Comparison of ENCODE assay signal across 23 mouse cellular contexts in the genomic region with DNA sequence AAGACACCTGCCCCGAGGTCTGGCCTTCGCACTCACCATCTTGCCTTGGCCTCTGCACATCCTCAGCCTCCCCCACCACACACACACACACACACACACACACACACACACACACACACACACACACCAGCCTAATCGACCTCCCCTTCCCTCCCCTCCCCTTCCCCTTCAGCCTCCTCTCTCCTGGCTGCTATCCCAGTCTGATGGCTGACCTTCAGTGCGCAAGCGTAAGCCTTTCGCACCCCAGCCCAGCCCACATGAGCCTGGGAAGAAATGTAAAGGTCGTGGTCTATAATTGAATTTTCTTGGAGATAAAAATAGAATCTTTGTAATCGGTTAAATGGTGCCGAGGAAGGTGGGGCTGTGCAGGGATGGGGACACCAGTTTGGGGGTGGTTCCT. TPM values are rescaled to one million over a fixed set of nuclear protein-coding genes. Genes with fewer than 3 reads are reported as not detected.
DNase-seq lines count a peak whose midpoint lies in the region; ATAC-seq and TF ChIP-seq lines count a peak whose summit lies in the region.
"Had no signal": no experiment of that assay in that cellular context is flagged by ENCODE, and none has a peak within 500 bp of the region (broad histone marks: within the 10 kb centered on the region; RNA-seq: fewer than 3 reads in every experiment).

No protein-coding gene starts in this region.

- H3K4me1 ChIP-seq in forebrain, embryonic 12.5 days, result peaks cover 28% of the 10 kb centered on the region
- H3K4me1 ChIP-seq in forebrain, embryonic 11.5 days (replicated peaks; ENCODE audit: control insufficient read depth, insufficient read depth, low read length), result peaks cover 16% of the 10 kb centered on the region
- H3K4me1 ChIP-seq in lung, embryonic 16.5 days (replicated peaks; ENCODE audit: control insufficient read depth, insufficient read depth, low read length), result peaks cover 8% of the 10 kb centered on the region; the same call in 1 of the 2 replicates
- 0 out of 2 replicates have a peak, but pooled peaks cover 3% of the 10 kb centered on the region for H3K4me1 ChIP-seq in stomach, embryonic 16.5 days (ENCODE audit: control insufficient read depth, insufficient read depth, low read length)
- H3K4me1 ChIP-seq in stomach, postnatal 0 days (replicated peaks; ENCODE audit: control insufficient read depth, insufficient read depth), result no peaks in the 10 kb centered on the region
- H3K4me1 ChIP-seq in olfactory bulb, adult 2 months (ENCODE audit: control insufficient read depth, insufficient read depth, low read length), result peaks cover 35% of the 10 kb centered on the region
- no peaks in the 10 kb centered on the region for H3K4me1 ChIP-seq in heart, embryonic 12.5 days (replicated peaks)

- no peak overlapping the region for H3K9ac ChIP-seq in forebrain, embryonic 12.5 days
- no peak overlapping the region for H3K9ac ChIP-seq in forebrain, embryonic 11.5 days (ENCODE audit: low read length)
- no peak overlapping the region for H3K9ac ChIP-seq in lung, embryonic 16.5 days (ENCODE audit: low read length)
- no peak overlapping the region for H3K9ac ChIP-seq in stomach, embryonic 16.5 days (ENCODE audit: low read length)
- no peak overlapping the region for H3K9ac ChIP-seq in stomach, postnatal 0 days (ENCODE audit: low read length)
- no peak overlapping the region for H3K9ac ChIP-seq in heart, embryonic 12.5 days
- H3K9ac ChIP-seq: embryonic facial prominence, embryonic 13.5 days; liver, postnatal 0 days had no signal

- no peaks in the 10 kb centered on the region for H3K36me3 ChIP-seq in forebrain, embryonic 12.5 days (replicated peaks)
- no peaks in the 10 kb centered on the region for H3K36me3 ChIP-seq in forebrain, embryonic 11.5 days (ENCODE audit: control insufficient read depth, insufficient read depth, low read length)
- no peaks in the 10 kb centered on the region for H3K36me3 ChIP-seq in lung, embryonic 16.5 days (ENCODE audit: control insufficient read depth, insufficient read depth, low read length)
- H3K36me3 ChIP-seq in stomach, embryonic 16.5 days (ENCODE audit: control insufficient read depth, insufficient read depth, low read length), result no peaks in the 10 kb centered on the region
- H3K36me3 ChIP-seq in stomach, postnatal 0 days (ENCODE audit: control insufficient read depth, insufficient read depth, low read length), result no peaks in the 10 kb centered on the region
- H3K36me3 ChIP-seq in heart, embryonic 12.5 days, result no peaks in the 10 kb centered on the region
- H3K36me3 ChIP-seq: embryonic facial prominence, embryonic 13.5 days had no signal

- 76% methylated on average over 9 of the region's 9 CpGs for WGBS in forebrain, embryonic 12.5 days
- WGBS in forebrain, embryonic 11.5 days, result 82% methylated on average over 9 of the region's 9 CpGs
- WGBS in lung, embryonic 16.5 days, result 44% methylated on average over 9 of the region's 9 CpGs
- WGBS in stomach, embryonic 16.5 days, result 52% methylated on average over 9 of the region's 9 CpGs
- WGBS in stomach, postnatal 0 days, result 57% methylated on average over 9 of the region's 9 CpGs
- 24% methylated on average over 9 of the region's 9 CpGs for WGBS in olfactory bulb, adult 2 months
- WGBS in heart, embryonic 12.5 days, result 67% methylated on average over 9 of the region's 9 CpGs

- no peak for DNase-seq in forebrain, embryonic 11.5 days (ENCODE audit: low spot score)
- DNase-seq in lung, adult 18-20 months, result no peak
- no peak for DNase-seq in stomach, postnatal 0 days (ENCODE audit: low spot score)
- DNase-seq: cerebellum, adult 2 months; gastrocnemius, adult 2 months; kidney, adult 8-10 months; kidney, postnatal 36 days; liver; liver, postnatal 0 days; right cerebral cortex, adult 18-20 months; thymus, adult 18-20 months had no signal

- H3K27me3 ChIP-seq in forebrain, embryonic 12.5 days, result 0 out of 2 replicates have a peak, but pooled peaks cover 3% of the 10 kb centered on the region
- no peaks in the 10 kb centered on the region for H3K27me3 ChIP-seq in forebrain, embryonic 11.5 days (ENCODE audit: control insufficient read depth, insufficient read depth, low read length)
- H3K27me3 ChIP-seq in lung, embryonic 16.5 days (ENCODE audit: control insufficient read depth, insufficient read depth, low read depth, low read length), result no peaks in the 10 kb centered on the region; the same call in 1 of the 2 replicates
- H3K27me3 ChIP-seq in stomach, embryonic 16.5 days (ENCODE audit: control insufficient read depth, insufficient read depth, low read length), result no peaks in the 10 kb centered on the region
- H3K27me3 ChIP-seq in stomach, postnatal 0 days (ENCODE audit: control insufficient read depth, insufficient read depth, low read length), result no peaks in the 10 kb centered on the region
- H3K27me3 ChIP-seq in heart, embryonic 12.5 days (replicated peaks), result peaks cover 24% of the 10 kb centered on the region
- H3K27me3 ChIP-seq: embryonic facial prominence, embryonic 13.5 days; Patski had no signal

- H3K4me2 ChIP-seq in forebrain, embryonic 12.5 days, result no peak overlapping the region
- H3K4me2 ChIP-seq in forebrain, embryonic 11.5 days (ENCODE audit: low read depth, low read length, severe bottlenecking), result no peak overlapping the region
- no peak overlapping the region for H3K4me2 ChIP-seq in lung, embryonic 16.5 days (ENCODE audit: low read depth, low read length)
- no peak overlapping the region for H3K4me2 ChIP-seq in stomach, embryonic 16.5 days (ENCODE audit: low read depth, low read length)
- no peak overlapping the region for H3K4me2 ChIP-seq in stomach, postnatal 0 days (replicated peaks; ENCODE audit: low read depth)
- H3K4me2 ChIP-seq in heart, embryonic 12.5 days, result no peak overlapping the region
- H3K4me2 ChIP-seq: embryonic facial prominence, embryonic 13.5 days had no signal

- no peak for TF ChIP-seq POLR2A in olfactory bulb, adult 2 months (IDR thresholded peaks at IDR 0.05; ENCODE audit: insufficient read depth, low read depth, low read length)

- H3K27ac ChIP-seq in forebrain, embryonic 12.5 days, result peak overlapping the region; percentile 19; the same call in 1 of the 2 replicates
- H3K27ac ChIP-seq in forebrain, embryonic 11.5 days (ENCODE audit: low read depth, low read length), result no peak overlapping the region
- H3K27ac ChIP-seq in lung, embryonic 16.5 days (ENCODE audit: low read length), result no peak overlapping the region
- H3K27ac ChIP-seq in stomach, embryonic 16.5 days (ENCODE audit: low read length), result no peak overlapping the region
- H3K27ac ChIP-seq in stomach, postnatal 0 days (replicated peaks), result no peak overlapping the region
- H3K27ac ChIP-seq in olfactory bulb, adult 2 months (ENCODE audit: insufficient read depth, low read depth, low read length), result peak overlapping the region; percentile 46; the same call in 1 of the 2 replicates
- no peak overlapping the region for H3K27ac ChIP-seq in heart, embryonic 12.5 days (ENCODE audit: poor library complexity, severe bottlenecking)
- H3K27ac ChIP-seq: gastrocnemius, adult 2 months had no signal

- ATAC-seq in forebrain, embryonic 12.5 days (ENCODE audit: low FRiP score), result no peak
- ATAC-seq in forebrain, embryonic 11.5 days (replicated peaks; ENCODE audit: low FRiP score), result no peak
- ATAC-seq in lung, embryonic 16.5 days (ENCODE audit: low read depth), result peak; percentile 36; the same call in 1 of the 2 replicates
- ATAC-seq in stomach, embryonic 16.5 days (ENCODE audit: insufficient read depth, low FRiP score), result peak; percentile 46; the same call in 1 of the 2 replicates
- ATAC-seq in stomach, postnatal 0 days (ENCODE audit: low FRiP score, low TSS enrichment), result no peak
- no peak for ATAC-seq in heart, embryonic 12.5 days (ENCODE audit: insufficient number of reproducible peaks, low FRiP score)
- ATAC-seq: activated CD4-positive, CD25-positive, alpha-beta regulatory T cell, adult 4 months; liver, postnatal 0 days; Patski had no signal

- no peak overlapping the region for H3K4me3 ChIP-seq in forebrain, embryonic 12.5 days (replicated peaks)
- H3K4me3 ChIP-seq in forebrain, embryonic 11.5 days (ENCODE audit: low read depth, low read length), result no peak overlapping the region
- no peak overlapping the region for H3K4me3 ChIP-seq in lung, embryonic 16.5 days (ENCODE audit: low read length)
- no peak overlapping the region for H3K4me3 ChIP-seq in stomach, embryonic 16.5 days (replicated peaks; ENCODE audit: low read length)
- H3K4me3 ChIP-seq in stomach, postnatal 0 days (ENCODE audit: low read depth, low read length), result no peak overlapping the region
- no peak overlapping the region for H3K4me3 ChIP-seq in olfactory bulb, adult 2 months (ENCODE audit: insufficient read depth, low read depth, low read length)
- no peak overlapping the region for H3K4me3 ChIP-seq in heart, embryonic 12.5 days
- H3K4me3 ChIP-seq: embryonic facial prominence, embryonic 13.5 days; gastrocnemius, adult 2 months; megakaryocyte, embryonic 14.5 days had no signal

- no peak for TF ChIP-seq CTCF in stomach, postnatal 0 days (IDR thresholded peaks at IDR 0.05; ENCODE audit: low read depth)
- no peak for TF ChIP-seq CTCF in olfactory bulb, adult 2 months (IDR thresholded peaks at IDR 0.05; ENCODE audit: insufficient read depth, low read depth, low read length)

- H3K9me3 ChIP-seq in forebrain, embryonic 12.5 days, result no peaks in the 10 kb centered on the region
- no peaks in the 10 kb centered on the region for H3K9me3 ChIP-seq in forebrain, embryonic 11.5 days (ENCODE audit: control insufficient read depth, low read length)
- H3K9me3 ChIP-seq in lung, embryonic 16.5 days (ENCODE audit: control insufficient read depth, low read length), result no peaks in the 10 kb centered on the region
- H3K9me3 ChIP-seq in stomach, embryonic 16.5 days (replicated peaks; ENCODE audit: control insufficient read depth, low read length), result no peaks in the 10 kb centered on the region
- no peaks in the 10 kb centered on the region for H3K9me3 ChIP-seq in stomach, postnatal 0 days (ENCODE audit: control insufficient read depth, low read length)
- peaks cover 8% of the 10 kb centered on the region for H3K9me3 ChIP-seq in heart, embryonic 12.5 days (replicated peaks)
- H3K9me3 ChIP-seq: embryonic facial prominence, embryonic 13.5 days had no signal

- TF ChIP-seq EP300 in stomach, postnatal 0 days (optimal IDR thresholded peaks at IDR 0.05), result no peak

RNA-seq across cellular contexts. Expression of gene Ptprs, which starts 8.8 kb away (rescaled TPM):
- 330 and 331 TPM in 2 replicates for polyA plus RNA-seq in forebrain, embryonic 12.5 days (2016; fragmentation: Nextera tagmentation; extraction: Ambion mirVana)
- polyA plus RNA-seq in forebrain, embryonic 11.5 days (2014; fragmentation: Nextera tagmentation; extraction: Ambion mirVana), result 210 and 218 TPM in 2 replicates
- polyA plus RNA-seq in lung, embryonic 16.5 days (2015; fragmentation: Nextera tagmentation; extraction: Ambion mirVana), result 59.1 and 59.9 TPM in 2 replicates
- 58.5 and 61.9 TPM in 2 replicates for polyA plus RNA-seq in stomach, embryonic 16.5 days (2015; fragmentation: Nextera tagmentation; extraction: Ambion mirVana)
- 22.2 and 22.8 TPM in 2 replicates for polyA plus RNA-seq in stomach, postnatal 0 days (2015; fragmentation: Nextera tagmentation; extraction: Ambion mirVana)
- polyA plus RNA-seq in olfactory bulb, adult 2 months (2012; ENCODE audit: insufficient read depth, insufficient read length, low replicate concordance, missing spikeins), result 198 and 241 TPM in 2 replicates
- polyA plus RNA-seq in heart, embryonic 12.5 days (2016; fragmentation: Nextera tagmentation; extraction: Ambion mirVana), result 86.8 and 90.2 TPM in 2 replicates

RNA-seq across cellular contexts. Expression of gene Znrf4, which starts 27.1 kb away (rescaled TPM):
- polyA plus RNA-seq in forebrain, embryonic 12.5 days (2016; fragmentation: Nextera tagmentation; extraction: Ambion mirVana), result not detected in 2 replicates
- not detected in 2 replicates for polyA plus RNA-seq in forebrain, embryonic 11.5 days (2014; fragmentation: Nextera tagmentation; extraction: Ambion mirVana)
- polyA plus RNA-seq in lung, embryonic 16.5 days (2015; fragmentation: Nextera tagmentation; extraction: Ambion mirVana), result not detected in 2 replicates
- polyA plus RNA-seq in stomach, embryonic 16.5 days (2015; fragmentation: Nextera tagmentation; extraction: Ambion mirVana), result not detected in 2 replicates
- polyA plus RNA-seq in stomach, postnatal 0 days (2015; fragmentation: Nextera tagmentation; extraction: Ambion mirVana), result not detected in 2 replicates
- not detected in 2 replicates for polyA plus RNA-seq in olfactory bulb, adult 2 months (2012; ENCODE audit: insufficient read depth, insufficient read length, low replicate concordance, missing spikeins)
- not detected in 2 replicates for polyA plus RNA-seq in heart, embryonic 12.5 days (2016; fragmentation: Nextera tagmentation; extraction: Ambion mirVana)
- polyA plus RNA-seq: activated CD4-positive, CD25-positive, alpha-beta regulatory T cell, adult 4 months; cerebellum, adult 2 months; cortical plate, adult 2 months; embryonic facial prominence, embryonic 13.5 days; heart, embryonic 14.5 days; liver, postnatal 0 days; Patski; small intestine, adult 2 months had no signal

Comparison
In these comparisons a context has a peak if more than half of its experiments do, and no peak if none do; other contexts are left out.
1. ATAC-seq: peak in lung, embryonic 16.5 days (single experiment) and stomach, embryonic 16.5 days (single experiment); none in forebrain, embryonic 12.5 days (single experiment), forebrain, embryonic 11.5 days (single experiment), stomach, postnatal 0 days (single experiment) and heart, embryonic 12.5 days (single experiment).
2. H3K27ac ChIP-seq: peak in forebrain, embryonic 12.5 days (single experiment) and olfactory bulb, adult 2 months (single experiment); none in forebrain, embryonic 11.5 days (single experiment), lung, embryonic 16.5 days (single experiment), stomach, embryonic 16.5 days (single experiment), stomach, postnatal 0 days (single experiment) and heart, embryonic 12.5 days (single experiment).